Mouse (Mus musculus) bone marrow, adult 2 months (tissue): ENCODE results near the gene Sufu. TPM values are rescaled to one million over a fixed set of nuclear protein-coding genes. Genes with fewer than 3 reads are reported as not detected.

Source experiments
- H3K27ac ChIP-seq: fragments of 200-500 bp; 2 replicates; pipeline ENCODE4 v1.5.1; 2012; ENCODE audit warnings: low read depth, mild to moderate bottlenecking, control low read depth, inconsistent platforms, low read length; ENCODE audit not compliant: control insufficient read depth, poor library complexity, insufficient read depth
- H3K4me1 ChIP-seq: fragments of 200-500 bp; 2 replicates; pipeline ENCODE4 v1.6.1; 2011; ENCODE audit warnings: low read length; ENCODE audit not compliant: control insufficient read depth, insufficient read depth
- H3K4me3 ChIP-seq: fragments of 200-500 bp; replicated peaks from 2 replicates; pipeline ENCODE3; 2011; ENCODE audit warnings: mild to moderate bottlenecking, low read depth, low read length, control low read depth; ENCODE audit not compliant: control insufficient read depth
- CTCF ChIP-seq: fragments of 200-500 bp; IDR thresholded peaks from 2 replicates; pipeline ENCODE4 v1.5.1; 2011; ENCODE audit warnings: low read length, control low read depth; ENCODE audit not compliant: control insufficient read depth, insufficient read depth
- POLR2A ChIP-seq: fragments of 200-500 bp; IDR thresholded peaks from 2 replicates; pipeline ENCODE4 v1.6.1; 2011; ENCODE audit warnings: low read depth, mild to moderate bottlenecking, control low read depth, low read length, borderline replicate concordance; ENCODE audit not compliant: control insufficient read depth
- WGBS: fragments of 180-500 bp; shearing (Covaris S2); methylation state at CpG from one replicate; pipeline ENCODE4 v1.1.7; 2018; 5-methylcytosine and 5-hydroxymethylcytosine counted together
- polyA plus RNA-seq: library from polyadenylated mRNA; stranded (reverse); fragments of >200 nt; gene quantifications from 2 replicates; pipeline ENCODE4 v1.2.4, GENCODE M21; 2011; ENCODE audit warnings: low replicate concordance; ENCODE audit not compliant: missing spikeins, insufficient read depth, insufficient read length

Gene Sufu
- polyA plus RNA-seq, 1 experiment, result 5.3 TPM

- no peaks in the 10 kb centered on the region for H3K4me1 ChIP-seq
- TF ChIP-seq CTCF (no peak), POLR2A (no peak)
- H3K27ac ChIP-seq, result no peak overlapping the region
- H3K4me3 ChIP-seq, result no peak overlapping the region
- 87% methylated on average over 7 of the region's 7 CpGs for WGBS
These were observed 37.0 kb downstream of the Sufu start for GRCm38 (mm10) chr19:46433712-46434111.

GRCm38 (mm10) chr19:46434148-46434547 is 37.5 kb downstream of the Sufu start:
- H3K4me1 ChIP-seq, result no peaks in the 10 kb centered on the region
- H3K27ac ChIP-seq, result no peak overlapping the region
- 78% methylated on average over 9 of the region's 9 CpGs for WGBS
- H3K4me3 ChIP-seq, result no peak overlapping the region
- no peak for TF ChIP-seq POLR2A
- no peak for TF ChIP-seq CTCF

- 89% methylated on average over 9 of the region's 9 CpGs for WGBS
- H3K27ac ChIP-seq, result no peak overlapping the region
- TF ChIP-seq CTCF, result no peak
- TF ChIP-seq POLR2A, result no peak
- H3K4me1 ChIP-seq, result no peaks in the 10 kb centered on the region
- H3K4me3 ChIP-seq, result no peak overlapping the region
These were observed 37.9 kb downstream of the Sufu start for GRCm38 (mm10) chr19:46434591-46434990.

GRCm38 (mm10) chr19:46435492-46435891 is 38.8 kb downstream of the Sufu start:
- H3K4me3 ChIP-seq, result no peak overlapping the region
- 41% methylated on average over 7 of the region's 7 CpGs for WGBS
- no peak overlapping the region for H3K27ac ChIP-seq
- peak; percentile 65 for TF ChIP-seq CTCF
- TF ChIP-seq POLR2A, result no peak
- no peaks in the 10 kb centered on the region for H3K4me1 ChIP-seq

- no peak overlapping the region for H3K4me3 ChIP-seq
- peaks cover 1% of the 10 kb centered on the region; the same call in 1 of the 2 replicates for H3K4me1 ChIP-seq
- TF ChIP-seq CTCF (no peak), POLR2A (no peak)
- no peak overlapping the region for H3K27ac ChIP-seq
- 74% methylated on average over 6 of the region's 6 CpGs for WGBS
These were observed 46.8 kb downstream of the Sufu start for GRCm38 (mm10) chr19:46443509-46443908.

- H3K4me1 ChIP-seq, result peaks cover 1% of the 10 kb centered on the region; the same call in 1 of the 2 replicates
These were observed 47.5 kb downstream of the Sufu start for GRCm38 (mm10) chr19:46444209-46444608.

GRCm38 (mm10) chr19:46445641-46446040 is 48.9 kb downstream of the Sufu start:
- no peak for TF ChIP-seq POLR2A
- no peak for TF ChIP-seq CTCF
- no peak overlapping the region for H3K4me3 ChIP-seq
- peaks cover 1% of the 10 kb centered on the region; the same call in 1 of the 2 replicates for H3K4me1 ChIP-seq
- WGBS, result 79% methylated on average over 6 of the region's 6 CpGs
- no peak overlapping the region for H3K27ac ChIP-seq

More at GRCm38 (mm10) chr19:46444209-46444608, 47.5 kb downstream of the Sufu start:
- TF ChIP-seq CTCF (peak; percentile 71), POLR2A (no peak)
- no peak overlapping the region for H3K27ac ChIP-seq
- H3K4me3 ChIP-seq, result no peak overlapping the region
- 25% methylated on average over 6 of the region's 6 CpGs for WGBS

- TF ChIP-seq CTCF (no peak), POLR2A (no peak)
- Histone ChIP-seq H3K27ac (no peak overlapping the region), H3K4me3 (no peak overlapping the region), H3K4me1 (peaks cover 1% of the 10 kb centered on the region; the same call in 1 of the 2 replicates)
- 85% methylated on average over 5 of the region's 5 CpGs for WGBS
These were observed 49.8 kb downstream of the Sufu start for GRCm38 (mm10) chr19:46446436-46447020.
